Mouse (Mus musculus) kidney, embryonic 16.5 days (tissue): Measurements from ENCODE around the gene Fgfr2. TPM values are rescaled to one million over a fixed set of nuclear protein-coding genes. Genes with fewer than 3 reads are reported as not detected.

ENCODE experiments used
- ATAC-seq: fragments of 200-750 bp; cut with Nextera tagmentation; 2 replicates; pipeline ENCODE4 v1.8.0; 2017; ENCODE audit warnings: moderate TSS enrichment; ENCODE audit not compliant: low FRiP score, low TSS enrichment
- H3K27ac ChIP-seq: fragments of 300-500 bp; sonication (generic); 2 replicates; pipeline ENCODE4 v1.5.1; 2014; ENCODE audit warnings: low read length
- H3K27me3 ChIP-seq: fragments of 300-500 bp; sonication (generic); 2 replicates; pipeline ENCODE4 v1.6.1; 2014; ENCODE audit warnings: low read length, control low read depth, mixed read lengths; ENCODE audit not compliant: insufficient read depth
- H3K36me3 ChIP-seq: fragments of 300-500 bp; sonication (generic); 2 replicates; pipeline ENCODE4 v1.6.1; 2014; ENCODE audit warnings: low read length, control low read depth, mixed read lengths; ENCODE audit not compliant: insufficient read depth
- H3K4me1 ChIP-seq: fragments of 300-500 bp; sonication (generic); 2 replicates; pipeline ENCODE4 v1.6.1; 2014; ENCODE audit warnings: low read length, control low read depth, mixed read lengths; ENCODE audit not compliant: insufficient read depth
- H3K4me2 ChIP-seq: fragments of 300-500 bp; sonication (generic); replicated peaks from 2 replicates; pipeline ENCODE4 v1.6.1; 2014; ENCODE audit warnings: low read depth, low read length
- H3K4me3 ChIP-seq: fragments of 300-500 bp; sonication (generic); 2 replicates; pipeline ENCODE4 v1.5.1; 2014; ENCODE audit warnings: mild to moderate bottlenecking, low read length
- H3K9ac ChIP-seq: fragments of 300-500 bp; sonication (generic); replicated peaks from 2 replicates; pipeline ENCODE4 v1.6.1; 2014; ENCODE audit warnings: low read length
- H3K9me3 ChIP-seq: fragments of 300-500 bp; sonication (generic); 2 replicates; pipeline ENCODE4 v1.6.1; 2016; ENCODE audit warnings: low read length, control low read depth
- WGBS: fragments of 180-500 bp; shearing (Covaris S2); extraction: QIAGEN DNeasy Blood & Tissue Kit; methylation state at CpG from one replicate; pipeline ENCODE4 v1.1.7; 2014; 5-methylcytosine and 5-hydroxymethylcytosine counted together
- polyA plus RNA-seq: library from polyadenylated mRNA; unstranded; fragments of >200 nt; fragmentation: Nextera tagmentation; extraction: Ambion mirVana; gene quantifications from 2 replicates; pipeline ENCODE4 v1.2.1, GENCODE M21; 2015

The Fgfr2 gene
- polyA plus RNA-seq, 1 experiment from 2014 or later, result 118 TPM

- Histone ChIP-seq H3K4me2 (no peak overlapping the region), H3K4me1 (peaks cover 2% of the 10 kb centered on the region), H3K27ac (no peak overlapping the region), H3K27me3 (peaks cover 47% of the 10 kb centered on the region), H3K36me3 (no peaks in the 10 kb centered on the region), H3K9me3 (no peaks in the 10 kb centered on the region), H3K9ac (no peak overlapping the region), H3K4me3 (no peak overlapping the region)
- 85% methylated on average over 4 of the region's 4 CpGs for WGBS
- no peak for ATAC-seq
Measured at GRCm38 (mm10) chr7:132604720-132605119, 518.4 kb downstream of the Fgfr2 start.

- Histone ChIP-seq H3K4me1 (peaks cover 21% of the 10 kb centered on the region), H3K9me3 (no peaks in the 10 kb centered on the region), H3K4me2 (no peak overlapping the region), H3K36me3 (no peaks in the 10 kb centered on the region), H3K27ac (no peak overlapping the region), H3K9ac (no peak overlapping the region), H3K27me3 (peaks cover 80% of the 10 kb centered on the region), H3K4me3 (no peak overlapping the region)
- no peak for ATAC-seq
- 16% methylated on average over 8 of the region's 8 CpGs for WGBS
Measured at GRCm38 (mm10) chr7:132600926-132601325, 522.2 kb downstream of the Fgfr2 start.

- 2% methylated on average over 9 of the region's 9 CpGs for WGBS
- Histone ChIP-seq H3K9ac (no peak overlapping the region), H3K4me1 (peaks cover 21% of the 10 kb centered on the region), H3K4me2 (peak overlapping the region; percentile 60), H3K36me3 (no peaks in the 10 kb centered on the region), H3K9me3 (no peaks in the 10 kb centered on the region), H3K4me3 (peak overlapping the region; percentile 34), H3K27ac (no peak overlapping the region), H3K27me3 (peaks cover 84% of the 10 kb centered on the region)
- ATAC-seq, result no peak
Measured at GRCm38 (mm10) chr7:132600026-132600425, 523.1 kb downstream of the Fgfr2 start.

GRCm38 (mm10) chr7:132599071-132599975, 523.8 kb downstream of the Fgfr2 start, which contains the start of gene Nkx1-2:
Gene Nkx1-2, minus strand, starts transcription at chr7:132599637.
- H3K4me3 ChIP-seq, result peak within 1 kb of the TSS; percentile 34
- WGBS, result under 1% methylated on average over 51 of the region's 52 CpGs
- H3K36me3 ChIP-seq, result no peaks in the 10 kb centered on the region
- peaks cover 21% of the 10 kb centered on the region for H3K4me1 ChIP-seq
- H3K9ac ChIP-seq, result no peak within 1 kb of the TSS
- no peaks in the 10 kb centered on the region for H3K9me3 ChIP-seq
- H3K27me3 ChIP-seq, result peaks cover 83% of the 10 kb centered on the region
- peak; percentile 47; the same call in 1 of the 2 replicates for ATAC-seq
- peak within 1 kb of the TSS; percentile 60 for H3K4me2 ChIP-seq
- no peak within 1 kb of the TSS for H3K27ac ChIP-seq

- ATAC-seq, result peak; percentile 35; the same call in 1 of the 2 replicates
- Histone ChIP-seq H3K9ac (peak overlapping the region; percentile 40), H3K4me2 (peak overlapping the region; percentile 83), H3K36me3 (no peaks in the 10 kb centered on the region), H3K27me3 (peaks cover 69% of the 10 kb centered on the region), H3K4me3 (peak overlapping the region; percentile 52), H3K9me3 (no peaks in the 10 kb centered on the region), H3K4me1 (peaks cover 21% of the 10 kb centered on the region), H3K27ac (no peak overlapping the region)
- WGBS, result under 1% methylated on average over 48 of the region's 60 CpGs
Measured at GRCm38 (mm10) chr7:132597251-132598041, 525.7 kb downstream of the Fgfr2 start.

GRCm38 (mm10) chr7:132596557-132597250, 526.4 kb downstream of the Fgfr2 start:
- peak; percentile 69 for ATAC-seq
- WGBS, result 8% methylated on average over 26 of the region's 26 CpGs

GRCm38 (mm10) chr7:132595787-132596186, 527.4 kb downstream of the Fgfr2 start:
- no peaks in the 10 kb centered on the region for H3K36me3 ChIP-seq
- ATAC-seq, result no peak
- H3K9ac ChIP-seq, result no peak overlapping the region
- no peak overlapping the region for H3K4me3 ChIP-seq
- WGBS, result 82% methylated on average over 3 of the region's 3 CpGs
- no peak overlapping the region for H3K4me2 ChIP-seq
- H3K27ac ChIP-seq, result no peak overlapping the region
- H3K27me3 ChIP-seq, result peaks cover 52% of the 10 kb centered on the region
- no peaks in the 10 kb centered on the region for H3K9me3 ChIP-seq
- H3K4me1 ChIP-seq, result peaks cover 21% of the 10 kb centered on the region

More at GRCm38 (mm10) chr7:132596557-132597250, 526.4 kb downstream of the Fgfr2 start:
- no peaks in the 10 kb centered on the region for H3K9me3 ChIP-seq
- H3K4me3 ChIP-seq, result peak overlapping the region; percentile 52
- H3K27me3 ChIP-seq, result peaks cover 61% of the 10 kb centered on the region
- peak overlapping the region; percentile 83 for H3K4me2 ChIP-seq
- H3K4me1 ChIP-seq, result peaks cover 21% of the 10 kb centered on the region
- no peak overlapping the region for H3K9ac ChIP-seq
- no peaks in the 10 kb centered on the region for H3K36me3 ChIP-seq
- no peak overlapping the region for H3K27ac ChIP-seq

GRCm38 (mm10) chr7:132594325-132594724, 528.8 kb downstream of the Fgfr2 start:
- Histone ChIP-seq H3K4me1 (peaks cover 15% of the 10 kb centered on the region), H3K36me3 (no peaks in the 10 kb centered on the region), H3K27ac (no peak overlapping the region), H3K4me2 (no peak overlapping the region), H3K9ac (no peak overlapping the region), H3K9me3 (no peaks in the 10 kb centered on the region), H3K4me3 (no peak overlapping the region), H3K27me3 (peaks cover 38% of the 10 kb centered on the region)
- 85% methylated on average over 2 of the region's 2 CpGs for WGBS
- no peak for ATAC-seq

- no peaks in the 10 kb centered on the region for H3K36me3 ChIP-seq
- H3K9ac ChIP-seq, result no peak overlapping the region
- H3K4me3 ChIP-seq, result no peak overlapping the region
- no peak for ATAC-seq
- H3K4me2 ChIP-seq, result no peak overlapping the region
- peaks cover 32% of the 10 kb centered on the region for H3K27me3 ChIP-seq
- H3K9me3 ChIP-seq, result no peaks in the 10 kb centered on the region
- 50% methylated on average over 2 of the region's 2 CpGs for WGBS
- H3K4me1 ChIP-seq, result peaks cover 13% of the 10 kb centered on the region
- no peak overlapping the region for H3K27ac ChIP-seq
Measured at GRCm38 (mm10) chr7:132593762-132594161, 529.4 kb downstream of the Fgfr2 start.
